Mouse (Mus musculus) heart, adult 11 months (tissue): ENCODE data around the gene Izumo1.

ENCODE experiments used
- DNase-seq: peaks from one replicate; pipeline ENCODE4 v3.0.0; 2022

Gene Izumo1

GRCm38 (mm10) chr7:45621443-45621842, at the start of gene Izumo1:
Izumo1 (plus strand) TSS chr7:45621811.
- DNase-seq, result peak; percentile 94

GRCm38 (mm10) chr7:45571966-45572365, 49.6 kb upstream of the Izumo1 start:
- no peak for DNase-seq

- no peak for DNase-seq
Measured at GRCm38 (mm10) chr7:45573954-45574353, 47.7 kb upstream of the Izumo1 start.

GRCm38 (mm10) chr7:45574472-45575379, 46.9 kb upstream of the Izumo1 start:
- peak; percentile 88 for DNase-seq

DNA sequence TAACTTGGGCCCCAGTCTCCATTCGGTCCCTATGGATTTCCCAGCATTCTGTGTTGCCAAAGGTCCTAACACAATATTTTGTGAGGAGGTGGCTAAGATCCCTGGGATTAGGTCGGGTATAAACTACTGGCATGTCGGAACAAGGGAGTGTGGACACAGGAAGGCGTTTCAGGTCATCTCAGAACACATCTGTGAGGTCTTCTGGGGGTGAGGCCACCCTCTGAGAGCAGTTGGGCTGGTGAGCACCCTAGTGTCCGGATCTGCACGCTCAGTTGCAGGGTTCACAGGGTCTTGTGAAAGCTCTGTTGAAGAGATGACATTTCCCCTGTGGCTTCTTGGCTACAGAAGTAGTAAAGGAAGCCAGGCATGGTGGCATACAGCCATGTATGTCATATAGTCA, 35.7 kb upstream of the Izumo1 start:
- DNase-seq, result no peak

GRCm38 (mm10) chr7:45587631-45588592, 33.7 kb upstream of the Izumo1 start:
- DNase-seq, result peak; percentile 91

- peak; percentile 100 for DNase-seq
Measured at GRCm38 (mm10) chr7:45589173-45589572, 32.4 kb upstream of the Izumo1 start.

- peak; percentile 92 for DNase-seq
Measured at GRCm38 (mm10) chr7:45589898-45590297, 31.7 kb upstream of the Izumo1 start.

DNA sequence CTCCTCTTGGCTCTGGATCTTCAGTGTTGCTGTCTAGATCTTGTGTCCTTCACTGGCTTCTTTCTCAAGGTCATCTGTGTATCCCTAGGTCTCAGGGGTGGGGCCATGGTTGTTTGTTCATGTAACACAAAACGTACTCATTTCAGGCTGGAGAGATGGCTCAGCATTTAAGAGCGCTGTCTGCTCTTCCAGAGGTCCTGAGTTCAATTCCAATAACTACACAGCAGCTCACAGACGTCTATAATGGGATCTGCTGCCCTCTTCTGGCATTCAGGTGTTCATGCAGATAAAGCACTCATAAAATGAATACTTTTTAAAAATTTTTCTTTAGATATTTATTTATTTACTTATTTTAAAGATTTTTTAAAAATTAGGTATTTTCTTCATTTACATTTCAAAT, 30.7 kb upstream of the Izumo1 start:
- peak; percentile 86 for DNase-seq

GRCm38 (mm10) chr7:45591880-45592279, 29.7 kb upstream of the Izumo1 start:
- DNase-seq, result peak; percentile 94

GRCm38 (mm10) chr7:45593118-45593815, 28.3 kb upstream of the Izumo1 start:
- DNase-seq, result peak; percentile 93

DNA sequence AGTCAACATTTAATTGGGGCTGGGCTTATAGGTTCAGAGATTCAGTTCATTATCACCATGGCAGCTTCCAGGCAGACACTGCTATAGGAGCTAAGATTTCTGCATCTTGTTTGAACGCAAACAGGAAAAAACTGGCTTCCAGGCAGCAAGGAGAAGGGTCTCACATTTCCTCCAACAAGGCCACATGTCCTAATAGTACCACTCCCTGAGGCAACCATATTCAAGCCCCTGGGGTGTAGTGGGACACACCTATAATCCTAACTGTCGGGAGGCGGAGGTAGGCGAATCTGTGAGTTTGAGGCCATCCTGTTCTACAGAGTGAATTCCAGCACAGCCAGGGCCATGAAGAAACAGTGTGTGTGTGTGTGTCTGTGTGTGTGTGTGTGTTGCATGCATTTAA, 26.4 kb upstream of the Izumo1 start:
- no peak for DNase-seq

DNA sequence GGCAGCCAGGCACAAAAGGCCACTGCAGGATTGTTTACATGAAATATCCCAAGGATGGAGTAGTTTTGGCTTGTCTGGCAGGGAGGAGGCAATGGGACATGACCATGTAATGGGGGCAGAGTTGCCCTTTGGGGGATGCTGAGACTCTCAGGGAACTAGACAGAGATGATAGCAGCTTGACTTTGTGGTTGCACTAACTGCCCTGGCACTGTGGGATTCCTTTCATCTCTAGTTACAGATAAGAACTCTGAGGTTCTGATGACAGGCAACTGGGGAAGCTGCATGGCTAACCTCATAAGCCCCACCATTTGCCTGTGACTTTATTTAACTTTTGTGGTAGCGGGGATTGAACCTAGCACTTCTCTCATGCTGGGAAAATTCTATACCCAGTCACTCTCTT, 25.5 kb upstream of the Izumo1 start:
- DNase-seq, result peak; percentile 87

GRCm38 (mm10) chr7:45597013-45597412, 24.6 kb upstream of the Izumo1 start:
- no peak for DNase-seq

GRCm38 (mm10) chr7:45597527-45597926, 24.1 kb upstream of the Izumo1 start:
- no peak for DNase-seq

- DNase-seq, result peak; percentile 86
Measured at GRCm38 (mm10) chr7:45598960-45599879, 22.4 kb upstream of the Izumo1 start.

GRCm38 (mm10) chr7:45605704-45606289, 15.8 kb upstream of the Izumo1 start:
- peak; percentile 83 for DNase-seq

DNA sequence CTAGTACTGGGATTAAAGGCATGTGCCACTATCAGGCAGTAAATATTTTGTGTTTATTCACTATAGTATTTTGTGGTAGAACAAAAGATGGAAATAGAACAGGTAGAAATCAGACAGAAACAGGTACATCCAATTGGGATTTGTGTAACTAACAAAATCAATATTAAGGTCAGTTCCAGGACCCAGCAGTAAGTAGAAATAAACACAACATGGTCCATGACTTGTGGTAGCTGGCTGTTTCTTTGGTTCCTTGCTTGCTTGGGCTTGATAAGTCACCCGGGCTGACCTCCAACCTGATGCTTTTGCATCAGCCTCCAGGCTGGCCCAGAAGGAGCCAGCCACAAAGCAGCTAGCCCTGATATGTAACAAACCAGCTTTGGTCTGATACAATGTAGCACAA, 12.1 kb upstream of the Izumo1 start:
- no peak for DNase-seq

- peak; percentile 85 for DNase-seq
Measured at GRCm38 (mm10) chr7:45616277-45616676, 5.3 kb upstream of the Izumo1 start.

DNA sequence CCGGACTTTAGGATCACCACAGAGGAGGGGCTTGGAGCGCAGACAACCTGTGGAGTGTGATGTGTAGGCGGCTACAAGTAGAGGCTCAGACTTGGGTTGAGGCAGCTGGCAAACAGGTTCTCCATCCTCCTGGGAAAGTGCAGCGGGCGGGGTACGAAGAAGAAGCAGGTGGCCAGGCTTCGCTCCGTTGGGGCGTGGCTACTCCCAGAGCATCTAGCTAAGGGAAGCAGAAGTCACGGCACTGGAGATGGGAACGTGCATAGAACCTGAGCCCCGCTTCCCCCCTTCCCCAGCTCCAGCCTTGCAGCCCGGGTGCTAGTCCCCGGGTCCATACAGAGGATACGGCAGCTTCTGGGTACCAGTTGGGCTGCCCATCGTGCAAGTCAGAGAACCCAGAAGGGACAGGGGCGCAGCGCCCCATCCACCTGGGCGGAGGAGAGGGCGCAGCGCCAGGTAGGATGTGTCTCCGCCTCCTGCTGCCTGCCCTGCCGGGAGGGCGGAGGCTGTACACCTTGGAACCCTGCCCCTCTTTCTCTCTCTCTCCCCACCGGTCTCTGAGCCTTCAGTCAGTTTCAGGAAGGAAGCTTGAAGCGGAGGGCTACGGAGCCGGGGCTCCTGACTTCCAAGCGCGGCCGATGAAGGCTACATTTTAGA, 4.4 kb upstream of the Izumo1 start, which contains the start of gene Fut1:
Gene Fut1 (plus strand): TSS at position 248 of the 654 bp plus-strand sequence.
- peak; percentile 90 for DNase-seq

GRCm38 (mm10) chr7:45618316-45618715, 3.3 kb upstream of the Izumo1 start:
- no peak for DNase-seq
